Mouse (Mus musculus): ENCODE data around the gene Pik3r1. TPM values are rescaled to one million over a fixed set of nuclear protein-coding genes. Genes with fewer than 3 reads are reported as not detected.

Pik3r1 gene
- total RNA-seq, 1 experiment: 7.3 TPM

GRCm38 (mm10) chr13:101766605-101767012, 1.4 kb downstream of the Pik3r1 start:
- peaks cover 0 to 8% of the 10 kb centered on the region in 2 experiments; a peak in 3 of 4 replicates for H3K4me1 ChIP-seq (ENCODE audit: control insufficient read depth in 2 of 2, insufficient read depth in 2 of 2, low read length in 2 of 2, poor library complexity in 1 of 2)
- peak overlapping the region; percentile 89 for H3K9ac ChIP-seq (ENCODE audit: insufficient read depth, low read depth, low read length, poor library complexity, severe bottlenecking)
- H3K36me3 ChIP-seq (ENCODE audit: control insufficient read depth, insufficient read depth, low read length, poor library complexity, severe bottlenecking): no peaks in the 10 kb centered on the region
- DNase-seq (ENCODE audit: low read depth, low spot score): no peak
- H3K27ac ChIP-seq (ENCODE audit: insufficient read depth, low read depth, low read length, poor library complexity, severe bottlenecking): no peak overlapping the region
- no peak for TF ChIP-seq MAFK (IDR thresholded peaks at IDR 0.05; ENCODE audit: insufficient read depth, low read depth, low read length)
- TF ChIP-seq ZC3H11A (IDR thresholded peaks at IDR 0.05; ENCODE audit: borderline replicate concordance, low read depth, low read length): no peak
- TF ChIP-seq ZNF384 (IDR thresholded peaks at IDR 0.05; ENCODE audit: low read depth, low read length): no peak
- no peak for TF ChIP-seq HCFC1 (IDR thresholded peaks at IDR 0.05; ENCODE audit: borderline replicate concordance, insufficient read depth, low read length)
- no peak for TF ChIP-seq CHD2 (IDR thresholded peaks at IDR 0.05; ENCODE audit: low read depth, low read length)
- in situ Hi-C loops (cut with MboI; ENCODE audit: low sequenced_read_pairs in 2 of 2, unreplicated experiment in 2 of 2): no loop called here
- no peaks in the 10 kb centered on the region for H3K9me3 ChIP-seq (ENCODE audit: control insufficient read depth, insufficient read depth, low read depth, low read length)
- peak overlapping the region; percentile 94 to 98 for H3K4me3 ChIP-seq (ENCODE audit: insufficient read depth in 1 of 2, low read depth in 1 of 2, low read length in 2 of 2, poor library complexity in 1 of 2, severe bottlenecking in 1 of 2)

- in situ Hi-C loops (cut with MboI; ENCODE audit: low sequenced_read_pairs in 2 of 2, unreplicated experiment in 2 of 2): no loop called here
- no peaks in the 10 kb centered on the region for H3K9me3 ChIP-seq (ENCODE audit: control insufficient read depth, insufficient read depth, low read depth, low read length)
- no peak for TF ChIP-seq ZNF384 (IDR thresholded peaks at IDR 0.05; ENCODE audit: low read depth, low read length)
- no peak for TF ChIP-seq CHD2 (IDR thresholded peaks at IDR 0.05; ENCODE audit: low read depth, low read length)
- TF ChIP-seq ZC3H11A (IDR thresholded peaks at IDR 0.05; ENCODE audit: borderline replicate concordance, low read depth, low read length): no peak
- TF ChIP-seq HCFC1 (IDR thresholded peaks at IDR 0.05; ENCODE audit: borderline replicate concordance, insufficient read depth, low read length): no peak
- TF ChIP-seq MAFK (IDR thresholded peaks at IDR 0.05; ENCODE audit: insufficient read depth, low read depth, low read length): no peak
- H3K4me3 ChIP-seq (ENCODE audit: insufficient read depth in 1 of 2, low read depth in 1 of 2, low read length in 2 of 2, poor library complexity in 1 of 2, severe bottlenecking in 1 of 2): no peak overlapping the region
- H3K9ac ChIP-seq (ENCODE audit: insufficient read depth, low read depth, low read length, poor library complexity, severe bottlenecking): no peak overlapping the region
- peaks cover 0 to 11% of the 10 kb centered on the region in 2 experiments; a peak in 3 of 4 replicates for H3K4me1 ChIP-seq (ENCODE audit: control insufficient read depth in 2 of 2, insufficient read depth in 2 of 2, low read length in 2 of 2, poor library complexity in 1 of 2)
- H3K27ac ChIP-seq (ENCODE audit: insufficient read depth, low read depth, low read length, poor library complexity, severe bottlenecking): no peak overlapping the region
- no peaks in the 10 kb centered on the region for H3K36me3 ChIP-seq (ENCODE audit: control insufficient read depth, insufficient read depth, low read length, poor library complexity, severe bottlenecking)
- DNase-seq (ENCODE audit: low read depth, low spot score): no peak
Measured at GRCm38 (mm10) chr13:101765976-101766375, 2.0 kb downstream of the Pik3r1 start.

- H3K9me3 ChIP-seq (ENCODE audit: control insufficient read depth, insufficient read depth, low read depth, low read length): no peaks in the 10 kb centered on the region
- in situ Hi-C loops (cut with MboI; ENCODE audit: low sequenced_read_pairs in 2 of 2, unreplicated experiment in 2 of 2): no loop called here
- H3K4me1 ChIP-seq (ENCODE audit: control insufficient read depth in 2 of 2, insufficient read depth in 2 of 2, low read length in 2 of 2, poor library complexity in 1 of 2): peaks cover 6 to 18% of the 10 kb centered on the region in 2 experiments
- TF ChIP-seq ZNF384 (IDR thresholded peaks at IDR 0.05; ENCODE audit: low read depth, low read length): no peak
- TF ChIP-seq ZC3H11A (IDR thresholded peaks at IDR 0.05; ENCODE audit: borderline replicate concordance, low read depth, low read length): no peak
- no peak for TF ChIP-seq MAFK (IDR thresholded peaks at IDR 0.05; ENCODE audit: insufficient read depth, low read depth, low read length)
- TF ChIP-seq CHD2 (IDR thresholded peaks at IDR 0.05; ENCODE audit: low read depth, low read length): no peak
- no peak for TF ChIP-seq HCFC1 (IDR thresholded peaks at IDR 0.05; ENCODE audit: borderline replicate concordance, insufficient read depth, low read length)
- no peaks in the 10 kb centered on the region for H3K36me3 ChIP-seq (ENCODE audit: control insufficient read depth, insufficient read depth, low read length, poor library complexity, severe bottlenecking)
- H3K27ac ChIP-seq (ENCODE audit: insufficient read depth, low read depth, low read length, poor library complexity, severe bottlenecking): no peak overlapping the region
- H3K9ac ChIP-seq (ENCODE audit: insufficient read depth, low read depth, low read length, poor library complexity, severe bottlenecking): no peak overlapping the region
- no peak for DNase-seq (ENCODE audit: low read depth, low spot score)
- no peak overlapping the region for H3K4me3 ChIP-seq (ENCODE audit: insufficient read depth in 1 of 2, low read depth in 1 of 2, low read length in 2 of 2, poor library complexity in 1 of 2, severe bottlenecking in 1 of 2)
Measured at GRCm38 (mm10) chr13:101764111-101764510, 3.9 kb downstream of the Pik3r1 start.

GRCm38 (mm10) chr13:101763676-101764075, 4.3 kb downstream of the Pik3r1 start:
- DNase-seq (ENCODE audit: low read depth, low spot score): no peak
- Histone ChIP-seq H3K4me1 (ENCODE audit: control insufficient read depth in 2 of 2, insufficient read depth in 2 of 2, low read length in 2 of 2, poor library complexity in 1 of 2) (peaks cover 6 to 21% of the 10 kb centered on the region in 2 experiments), H3K27ac (ENCODE audit: insufficient read depth, low read depth, low read length, poor library complexity, severe bottlenecking) (no peak overlapping the region), H3K4me3 (ENCODE audit: insufficient read depth in 1 of 2, low read depth in 1 of 2, low read length in 2 of 2, poor library complexity in 1 of 2, severe bottlenecking in 1 of 2) (no peak overlapping the region), H3K36me3 (ENCODE audit: control insufficient read depth, insufficient read depth, low read length, poor library complexity, severe bottlenecking) (no peaks in the 10 kb centered on the region), H3K9me3 (ENCODE audit: control insufficient read depth, insufficient read depth, low read depth, low read length) (no peaks in the 10 kb centered on the region), H3K9ac (ENCODE audit: insufficient read depth, low read depth, low read length, poor library complexity, severe bottlenecking) (no peak overlapping the region)
- in situ Hi-C loops (cut with MboI; ENCODE audit: low sequenced_read_pairs in 2 of 2, unreplicated experiment in 2 of 2): no loop called here
- TF ChIP-seq CHD2 (IDR thresholded peaks at IDR 0.05; ENCODE audit: low read depth, low read length) (no peak), MAFK (IDR thresholded peaks at IDR 0.05; ENCODE audit: insufficient read depth, low read depth, low read length) (no peak), HCFC1 (IDR thresholded peaks at IDR 0.05; ENCODE audit: borderline replicate concordance, insufficient read depth, low read length) (no peak)

GRCm38 (mm10) chr13:101763149-101763548, 4.9 kb downstream of the Pik3r1 start:
- no peak overlapping the region for H3K27ac ChIP-seq (ENCODE audit: insufficient read depth, low read depth, low read length, poor library complexity, severe bottlenecking)
- H3K4me3 ChIP-seq (ENCODE audit: insufficient read depth in 1 of 2, low read depth in 1 of 2, low read length in 2 of 2, poor library complexity in 1 of 2, severe bottlenecking in 1 of 2): no peak overlapping the region
- TF ChIP-seq ZNF384 (IDR thresholded peaks at IDR 0.05; ENCODE audit: low read depth, low read length) (no peak), ZC3H11A (IDR thresholded peaks at IDR 0.05; ENCODE audit: borderline replicate concordance, low read depth, low read length) (no peak), CHD2 (IDR thresholded peaks at IDR 0.05; ENCODE audit: low read depth, low read length) (no peak), MAFK (IDR thresholded peaks at IDR 0.05; ENCODE audit: insufficient read depth, low read depth, low read length) (no peak), HCFC1 (IDR thresholded peaks at IDR 0.05; ENCODE audit: borderline replicate concordance, insufficient read depth, low read length) (no peak)
- in situ Hi-C loops (cut with MboI; ENCODE audit: low sequenced_read_pairs in 2 of 2, unreplicated experiment in 2 of 2): no loop called here
- no peak for DNase-seq (ENCODE audit: low read depth, low spot score)
- no peak overlapping the region for H3K9ac ChIP-seq (ENCODE audit: insufficient read depth, low read depth, low read length, poor library complexity, severe bottlenecking)
- no peaks in the 10 kb centered on the region for H3K36me3 ChIP-seq (ENCODE audit: control insufficient read depth, insufficient read depth, low read length, poor library complexity, severe bottlenecking)
- H3K4me1 ChIP-seq (ENCODE audit: control insufficient read depth in 2 of 2, insufficient read depth in 2 of 2, low read length in 2 of 2, poor library complexity in 1 of 2): peaks cover 6 to 25% of the 10 kb centered on the region in 2 experiments
- H3K9me3 ChIP-seq (ENCODE audit: control insufficient read depth, insufficient read depth, low read depth, low read length): no peaks in the 10 kb centered on the region

Data from ES-E14 (cell line).